Mouse (Mus musculus): ENCODE measurements around the gene Pex14.

- no peak for TF ChIP-seq EP300 (optimal IDR thresholded peaks at IDR 0.05)
- TF ChIP-seq CTCF (IDR thresholded peaks at IDR 0.05; ENCODE audit: low read depth): no peak
These were observed 117.4 kb downstream of the Pex14 start for GRCm38 (mm10) chr4:148982274-148982673.

All from stomach, postnatal 0 days (tissue).